Mouse (Mus musculus) thymus, adult 18-20 months (tissue): Measurements from ENCODE around the gene H2-T24.
"Not testable (repeated sequence)": the region's sequence is repeated elsewhere in the genome, so short reads cannot be mapped to it uniquely, and the experiment has no call there.

Experiments used
- DNase-seq, 2 experiments: peaks; one replicate each; pipeline ENCODE4 v3.0.0; 2022; ENCODE audit warnings: mixed read lengths in 2 of 2

H2-T24 gene

GRCm38 (mm10) chr17:36020191-36021073 lies at the start of gene H2-T24:
TSS of gene H2-T24 (minus strand) at chr17:36020560.
- DNase-seq: peak; percentile 67 to 79

GRCm38 (mm10) chr17:36060829-36061228 lies 40.5 kb upstream of the H2-T24 start:
- DNase-seq: peak; percentile 81 to 88

GRCm38 (mm10) chr17:36058362-36058761 lies 38.0 kb upstream of the H2-T24 start, which contains the start of gene Gm11127:
TSS of gene Gm11127 (minus strand) at chr17:36058371.
- DNase-seq: not testable (repeated sequence)

GRCm38 (mm10) chr17:36057927-36058326 lies 37.6 kb upstream of the H2-T24 start:
- DNase-seq: not testable (repeated sequence)

GRCm38 (mm10) chr17:36043286-36043685 lies 22.9 kb upstream of the H2-T24 start:
- no peak for DNase-seq

- peak; percentile 74 to 87 for DNase-seq
These were observed 22.3 kb upstream of the H2-T24 start, which contains the start of the genes H2-T22 and Gm6034 for GRCm38 (mm10) chr17:36042610-36043169. TSS of gene H2-T22 (minus strand) at chr17:36042747. TSS of gene Gm6034 (plus strand) at chr17:36042961.

GRCm38 (mm10) chr17:36042055-36042454 lies 21.7 kb upstream of the H2-T24 start:
- DNase-seq: peak in 1 of 2 experiments; percentile 46

- not testable (repeated sequence) for DNase-seq
These were observed 20.2 kb upstream of the H2-T24 start for GRCm38 (mm10) chr17:36040604-36041003.

- not testable (repeated sequence) for DNase-seq
These were observed 15.8 kb upstream of the H2-T24 start for GRCm38 (mm10) chr17:36036126-36036525.

- DNase-seq: peak; percentile 58 to 67
These were observed 14.8 kb upstream of the H2-T24 start for GRCm38 (mm10) chr17:36035010-36035638.

- DNase-seq: not testable (repeated sequence)
These were observed 14.2 kb upstream of the H2-T24 start for GRCm38 (mm10) chr17:36034524-36034923.

GRCm38 (mm10) chr17:36032351-36032875 lies 12.1 kb upstream of the H2-T24 start, which contains the start of gene H2-T23:
TSS of gene H2-T23 (minus strand) at chr17:36032855.
- DNase-seq: peak; percentile 61 to 77

GRCm38 (mm10) chr17:36031583-36032331 lies 11.4 kb upstream of the H2-T24 start:
- peak; percentile 38 to 73 for DNase-seq

- not testable (repeated sequence) for DNase-seq
These were observed 10.6 kb upstream of the H2-T24 start for GRCm38 (mm10) chr17:36030703-36031582.

- not testable (repeated sequence) for DNase-seq
These were observed 9.8 kb upstream of the H2-T24 start for GRCm38 (mm10) chr17:36030046-36030702.

GRCm38 (mm10) chr17:36028879-36029619 lies 8.7 kb upstream of the H2-T24 start:
- no peak for DNase-seq

GRCm38 (mm10) chr17:36027663-36028062 lies 7.3 kb upstream of the H2-T24 start:
- no peak for DNase-seq

GRCm38 (mm10) chr17:36025901-36026300 lies 5.5 kb upstream of the H2-T24 start:
- no peak for DNase-seq

- no peak for DNase-seq
These were observed 4.8 kb upstream of the H2-T24 start for GRCm38 (mm10) chr17:36025197-36025596.
